Mouse (Mus musculus) liver, embryonic 14.5 days (tissue): ENCODE measurements at regions not wholly inside any gene's neighbourhood (a gene's known extent, or its start where the extent isn't known, plus 50 kb on each side); places are given as distances from the start of the nearest gene placed in this dataset.

Experiments used
- ATAC-seq: fragments of 200-750 bp; cut with Nextera tagmentation; 2 replicates; pipeline ENCODE4 v1.8.0; 2017; ENCODE audit warnings: moderate number of reproducible peaks, mild to moderate bottlenecking, moderate library complexity; ENCODE audit not compliant: insufficient read depth
- DNase-seq, 3 experiments: peaks; one replicate each; pipeline ENCODE4 v3.0.0-alpha.2; 2012 to 2013; ENCODE audit warnings: low read depth in 3 of 3, low spot score in 3 of 3
- H3K27ac ChIP-seq: fragments of 300-500 bp; sonication (generic); 2 replicates; pipeline ENCODE4 v1.5.1; 2014; ENCODE audit warnings: moderate library complexity, mild to moderate bottlenecking, control low read depth, inconsistent platforms
- H3K27me3 ChIP-seq: fragments of 300-500 bp; sonication (generic); 2 replicates; pipeline ENCODE4 v1.6.1; 2014; ENCODE audit warnings: mild to moderate bottlenecking, low read length, moderate library complexity; ENCODE audit not compliant: control insufficient read depth, insufficient read depth
- H3K36me3 ChIP-seq: fragments of 300-500 bp; sonication (generic); replicated peaks from 2 replicates; pipeline ENCODE4 v1.6.1; 2014; ENCODE audit warnings: low read depth; ENCODE audit not compliant: control insufficient read depth, insufficient read depth
- H3K4me1 ChIP-seq, 2 experiments: fragments of 200-500 bp in 1 of 2; fragments of 300-500 bp in 1 of 2; sonication (generic) in 1 of 2; replicated peaks; 2 replicates each; pipeline ENCODE4 v1.6.1; 2012 to 2014; ENCODE audit warnings: antibody characterized with exemption in 1 of 2, inconsistent platforms in 1 of 2, low read length in 1 of 2; ENCODE audit not compliant: control insufficient read depth in 2 of 2, insufficient read depth in 2 of 2
- H3K4me2 ChIP-seq: fragments of 300-500 bp; sonication (generic); 2 replicates; pipeline ENCODE4 v1.6.1; 2014; ENCODE audit warnings: low read depth, mild to moderate bottlenecking, control low read depth, moderate library complexity
- H3K4me3 ChIP-seq, 2 experiments: fragments of 200-500 bp in 1 of 2; fragments of 300-500 bp in 1 of 2; sonication (generic) in 1 of 2; 2 replicates each; pipeline ENCODE4 v1.5.1; 2012 to 2014; ENCODE audit warnings: low read depth in 2 of 2, low read length in 2 of 2, mild to moderate bottlenecking in 2 of 2, control low read depth in 1 of 2, inconsistent platforms in 1 of 2, moderate library complexity in 1 of 2; ENCODE audit not compliant: insufficient read depth in 1 of 2
- H3K9ac ChIP-seq: fragments of 300-500 bp; sonication (generic); replicated peaks from 2 replicates; pipeline ENCODE4 v1.6.1; 2014; ENCODE audit warnings: mild to moderate bottlenecking, control low read depth, moderate library complexity
- H3K9me3 ChIP-seq: fragments of 300-500 bp; sonication (generic); 2 replicates; pipeline ENCODE4 v1.6.1; 2016; ENCODE audit warnings: low read length, mixed read lengths; ENCODE audit not compliant: control insufficient read depth
- CTCF ChIP-seq: IDR thresholded peaks from 2 replicates; pipeline ENCODE4 v1.5.1; 2016; ENCODE audit warnings: antibody characterized with exemption, low read depth, control low read depth
- EP300 ChIP-seq: IDR thresholded peaks from 2 replicates; pipeline ENCODE4 v1.6.1; 2016; ENCODE audit warnings: antibody characterized with exemption, low read depth
- WGBS: fragments of 180-500 bp; shearing (Covaris S2); extraction: QIAGEN DNeasy Blood & Tissue Kit; methylation state at CpG from one replicate; pipeline ENCODE4 v1.1.7; 2014; ENCODE audit not compliant: insufficient replicate concordance; 5-methylcytosine and 5-hydroxymethylcytosine counted together

DNA sequence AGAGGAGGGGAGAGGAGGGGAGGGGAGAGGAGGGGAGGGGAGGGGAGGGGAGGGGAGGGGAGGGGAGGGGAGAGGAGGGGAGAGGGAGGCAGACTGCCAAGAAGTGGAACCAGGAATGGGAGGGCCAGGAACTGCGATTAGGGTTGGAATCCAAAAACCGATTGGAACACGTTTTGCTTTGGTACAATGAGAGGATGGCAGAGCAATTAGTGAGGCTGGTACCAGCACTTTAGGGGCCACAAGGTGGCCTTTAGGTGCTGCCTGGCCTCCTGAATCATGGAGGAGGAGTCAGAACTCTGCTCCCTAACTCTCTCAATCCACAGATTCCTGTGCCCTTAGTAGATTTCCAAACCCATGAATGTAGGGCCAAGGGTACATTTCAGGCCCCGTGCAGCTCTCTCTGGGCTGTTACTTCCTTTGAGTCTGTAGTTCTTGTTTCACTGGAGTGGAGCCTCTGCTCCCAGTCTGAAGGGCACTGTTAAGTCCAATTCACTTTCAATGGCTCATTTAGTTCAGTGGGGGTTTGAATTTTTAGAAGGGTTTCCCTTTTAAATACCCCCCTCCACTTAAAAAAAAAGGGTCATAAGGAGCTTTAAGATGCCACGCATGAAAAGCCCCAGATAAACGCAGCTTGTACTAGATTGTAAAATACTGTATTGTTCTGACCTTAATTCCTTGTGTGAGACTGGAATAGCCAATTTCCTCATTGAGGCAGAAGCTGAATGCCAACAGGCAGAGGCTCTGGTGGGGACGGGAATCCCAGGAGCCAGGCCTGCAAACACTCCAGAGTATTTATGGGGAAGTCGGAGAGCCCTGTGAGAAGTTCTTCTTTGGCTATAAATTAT is 102.4 kb upstream of the Ranbp3l start:
- no peak for DNase-seq
- no peaks in the 10 kb centered on the region for H3K27me3 ChIP-seq
- no peak for TF ChIP-seq CTCF
- no peak for TF ChIP-seq EP300
- 59% methylated on average over 8 of the region's 8 CpGs for WGBS
- no peaks in the 10 kb centered on the region for H3K4me1 ChIP-seq
- no peak overlapping the region for H3K9ac ChIP-seq
- no peaks in the 10 kb centered on the region for H3K9me3 ChIP-seq
- H3K27ac ChIP-seq, result no peak overlapping the region
- ATAC-seq, result no peak
- no peaks in the 10 kb centered on the region for H3K36me3 ChIP-seq
- H3K4me3 ChIP-seq, result no peak overlapping the region
- H3K4me2 ChIP-seq, result no peak overlapping the region

DNA sequence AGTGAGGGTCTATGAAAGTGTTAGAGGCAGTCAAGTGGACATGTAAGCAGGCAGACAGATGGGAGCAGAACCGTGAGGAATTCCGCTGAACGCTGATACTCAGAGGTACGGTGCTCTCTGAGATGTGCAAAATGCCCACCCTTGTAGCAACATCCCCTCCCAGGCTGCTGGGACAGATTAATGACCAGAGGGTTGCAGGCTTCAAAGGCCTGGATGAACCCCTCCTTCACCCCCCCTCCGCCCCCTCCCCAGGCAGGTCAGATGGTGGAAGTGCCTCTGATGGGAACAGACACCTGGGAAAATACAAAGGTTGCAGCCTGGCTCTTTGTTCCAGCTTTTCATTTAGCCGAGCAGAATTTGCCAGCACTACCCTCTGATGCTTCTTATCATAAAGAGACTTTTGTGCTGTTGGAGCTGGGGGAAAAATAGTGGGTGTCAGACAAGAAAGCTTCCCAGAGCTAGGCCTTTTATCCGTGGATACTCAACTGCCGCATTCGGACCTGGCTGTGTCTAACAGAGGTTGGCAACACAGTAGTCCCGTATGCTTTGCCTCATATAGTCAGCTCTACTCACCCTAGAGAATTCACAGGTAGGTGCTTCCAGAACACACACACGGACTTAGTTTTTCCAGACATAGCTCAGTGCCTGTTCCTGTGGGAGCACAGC is 111.2 kb upstream of the Ranbp3l start:
- DNase-seq (no peak), ATAC-seq (no peak)
- 69% methylated on average over 11 of the region's 11 CpGs for WGBS
- no peak for TF ChIP-seq EP300
- TF ChIP-seq CTCF, result no peak
- Histone ChIP-seq H3K36me3 (no peaks in the 10 kb centered on the region), H3K4me2 (no peak overlapping the region), H3K4me1 (no peaks in the 10 kb centered on the region), H3K4me3 (no peak overlapping the region), H3K9ac (no peak overlapping the region), H3K9me3 (peaks cover 2% of the 10 kb centered on the region), H3K27me3 (no peaks in the 10 kb centered on the region), H3K27ac (no peak overlapping the region)

DNA sequence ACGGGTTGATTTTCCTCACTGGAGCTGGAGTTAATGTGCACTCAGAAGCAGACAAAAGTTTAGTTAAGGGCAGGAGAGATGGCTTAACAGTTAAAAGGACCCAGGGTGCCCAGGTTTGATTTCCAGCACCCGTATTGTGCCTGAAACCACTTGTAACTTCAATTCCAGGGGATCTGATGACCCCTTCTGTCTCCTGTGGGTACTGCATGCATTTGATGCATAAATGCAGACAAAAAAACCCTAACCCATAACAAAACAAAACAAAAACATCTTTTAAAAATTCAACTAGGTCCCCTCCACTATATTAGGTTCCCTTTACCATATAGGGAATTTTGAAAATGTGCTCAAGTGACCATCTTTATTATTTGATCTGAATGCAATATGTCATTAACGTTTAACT is 112.2 kb upstream of the Ranbp3l start:
- no peak for DNase-seq
- 79% methylated on average over 3 of the region's 3 CpGs for WGBS
- no peaks in the 10 kb centered on the region for H3K36me3 ChIP-seq
- peaks cover 2% of the 10 kb centered on the region for H3K9me3 ChIP-seq
- no peaks in the 10 kb centered on the region for H3K27me3 ChIP-seq
- ATAC-seq, result no peak
- no peak overlapping the region for H3K27ac ChIP-seq
- H3K4me3 ChIP-seq, result no peak overlapping the region
- H3K4me1 ChIP-seq, result no peaks in the 10 kb centered on the region
- no peak overlapping the region for H3K4me2 ChIP-seq
- no peak overlapping the region for H3K9ac ChIP-seq
- TF ChIP-seq CTCF (peak; percentile 18; the same call in 1 of the 2 replicates), EP300 (no peak)

DNA sequence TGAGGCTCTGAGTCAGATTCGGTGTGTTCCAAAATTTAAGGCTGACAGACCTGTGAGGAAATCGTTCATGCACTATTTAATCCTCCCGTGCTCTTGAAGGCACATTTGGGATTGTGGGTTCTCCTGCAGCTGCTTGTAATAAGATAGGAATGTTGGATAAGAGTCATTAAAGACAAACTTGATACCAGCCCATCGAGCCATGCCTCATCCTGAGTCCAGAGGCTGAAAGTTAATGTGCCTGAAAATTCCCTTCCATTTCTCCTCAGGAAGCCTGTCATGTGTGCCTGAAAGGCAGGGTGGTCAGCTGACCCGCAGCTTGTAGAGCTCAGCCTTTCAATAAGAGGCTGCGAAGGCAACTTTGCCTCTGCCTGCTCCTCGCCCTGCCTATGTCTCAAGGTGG is 113.4 kb upstream of the Ranbp3l start:
- H3K4me1 ChIP-seq, result no peaks in the 10 kb centered on the region
- DNase-seq, result no peak
- no peak for TF ChIP-seq CTCF
- TF ChIP-seq EP300, result no peak
- no peak overlapping the region for H3K4me3 ChIP-seq
- no peaks in the 10 kb centered on the region for H3K27me3 ChIP-seq
- no peak for ATAC-seq
- H3K36me3 ChIP-seq, result no peaks in the 10 kb centered on the region
- peaks cover 2% of the 10 kb centered on the region for H3K9me3 ChIP-seq
- 62% methylated on average over 7 of the region's 7 CpGs for WGBS
- no peak overlapping the region for H3K4me2 ChIP-seq
- no peak overlapping the region for H3K9ac ChIP-seq
- H3K27ac ChIP-seq, result no peak overlapping the region

DNA sequence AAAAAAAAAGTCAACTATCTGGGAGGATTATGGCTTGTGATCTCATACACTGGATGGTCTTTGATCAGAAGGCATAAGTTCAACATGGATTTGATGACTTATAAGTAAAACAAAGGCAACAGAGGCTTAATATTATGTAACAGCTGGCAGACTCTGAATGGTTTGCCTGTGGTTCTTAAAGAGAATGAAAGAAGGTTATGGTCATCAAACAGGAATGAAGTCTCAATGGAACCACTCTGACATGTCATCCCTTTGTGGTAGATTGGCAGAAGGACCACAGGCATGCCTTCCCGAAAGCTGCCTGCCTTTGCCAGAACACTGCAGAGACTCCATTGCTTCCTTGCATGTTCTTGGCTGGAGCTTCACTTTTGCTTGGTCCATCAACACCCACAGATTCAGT is 116.8 kb upstream of the Ranbp3l start:
- Histone ChIP-seq H3K4me2 (no peak overlapping the region), H3K36me3 (no peaks in the 10 kb centered on the region), H3K4me1 (no peaks in the 10 kb centered on the region), H3K9ac (no peak overlapping the region), H3K9me3 (peaks cover 2% of the 10 kb centered on the region), H3K27me3 (no peaks in the 10 kb centered on the region), H3K27ac (no peak overlapping the region), H3K4me3 (no peak overlapping the region)
- TF ChIP-seq CTCF, result no peak
- 83% methylated on average over 1 of the region's 1 CpGs for WGBS
- ATAC-seq (no peak), DNase-seq (no peak)
